Mouse (Mus musculus): ENCODE data around the gene Rnf4.

The Rnf4 gene

DNA sequence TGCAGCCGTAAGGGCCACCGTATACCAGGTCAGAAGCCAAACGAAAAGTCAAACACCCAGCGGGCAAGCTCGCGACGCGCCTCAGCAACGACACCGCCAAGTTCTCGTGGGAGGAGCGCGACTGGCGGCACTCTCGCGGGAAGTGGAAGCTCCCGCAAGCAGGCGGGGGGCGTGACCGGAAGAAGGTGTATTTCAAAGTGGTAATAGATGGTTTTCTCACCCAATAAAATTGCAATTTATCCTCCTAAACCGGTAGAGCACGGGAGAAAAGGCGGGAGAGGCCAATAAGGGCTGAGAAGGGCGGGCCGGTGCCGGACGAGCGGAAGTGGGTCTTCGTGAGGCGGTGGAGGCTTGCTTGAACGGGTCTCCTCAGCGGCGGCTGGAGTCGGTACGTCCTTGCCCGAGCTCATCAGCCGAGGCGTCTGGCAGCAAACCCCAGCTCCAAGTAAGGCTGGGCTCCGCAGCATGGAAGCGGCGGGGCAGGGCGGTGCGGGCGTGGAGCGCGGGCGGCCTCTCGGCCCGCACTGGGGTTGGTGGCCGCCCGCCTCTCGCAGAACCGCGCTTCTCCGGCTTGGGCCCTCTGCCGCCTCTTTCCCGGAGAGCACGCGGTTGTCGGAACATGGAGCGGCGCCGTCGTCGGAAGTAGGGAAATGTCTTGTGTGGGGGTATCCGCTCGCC lies at the start of gene Rnf4:
Gene Rnf4 (plus strand): TSS at position 193 of the 678 bp plus-strand sequence.
- DNase-seq (ENCODE audit: low spot score in 2 of 2), result peak; percentile 94 to 97

DNA sequence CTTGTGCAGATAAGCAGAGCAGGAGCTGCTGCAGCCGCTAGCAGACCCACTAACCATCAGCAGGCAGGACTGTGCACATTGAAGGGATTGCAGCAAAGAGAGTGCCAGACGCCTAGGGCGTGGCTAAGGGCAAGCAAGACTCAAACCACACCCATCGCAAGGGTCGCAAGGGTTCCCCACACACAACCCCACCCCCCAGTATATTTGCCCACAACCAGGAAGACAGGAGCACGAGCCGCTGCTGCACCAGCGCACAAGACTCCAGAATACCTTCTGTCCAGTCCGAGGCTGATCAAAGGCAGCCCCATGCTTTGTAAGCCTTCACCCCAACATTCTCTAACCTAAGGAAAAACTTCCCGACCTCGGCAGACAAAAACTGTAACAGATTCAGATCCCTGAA lies 49.6 kb upstream of the Rnf4 start:
- DNase-seq (ENCODE audit: low spot score in 2 of 2), result no peak

DNA sequence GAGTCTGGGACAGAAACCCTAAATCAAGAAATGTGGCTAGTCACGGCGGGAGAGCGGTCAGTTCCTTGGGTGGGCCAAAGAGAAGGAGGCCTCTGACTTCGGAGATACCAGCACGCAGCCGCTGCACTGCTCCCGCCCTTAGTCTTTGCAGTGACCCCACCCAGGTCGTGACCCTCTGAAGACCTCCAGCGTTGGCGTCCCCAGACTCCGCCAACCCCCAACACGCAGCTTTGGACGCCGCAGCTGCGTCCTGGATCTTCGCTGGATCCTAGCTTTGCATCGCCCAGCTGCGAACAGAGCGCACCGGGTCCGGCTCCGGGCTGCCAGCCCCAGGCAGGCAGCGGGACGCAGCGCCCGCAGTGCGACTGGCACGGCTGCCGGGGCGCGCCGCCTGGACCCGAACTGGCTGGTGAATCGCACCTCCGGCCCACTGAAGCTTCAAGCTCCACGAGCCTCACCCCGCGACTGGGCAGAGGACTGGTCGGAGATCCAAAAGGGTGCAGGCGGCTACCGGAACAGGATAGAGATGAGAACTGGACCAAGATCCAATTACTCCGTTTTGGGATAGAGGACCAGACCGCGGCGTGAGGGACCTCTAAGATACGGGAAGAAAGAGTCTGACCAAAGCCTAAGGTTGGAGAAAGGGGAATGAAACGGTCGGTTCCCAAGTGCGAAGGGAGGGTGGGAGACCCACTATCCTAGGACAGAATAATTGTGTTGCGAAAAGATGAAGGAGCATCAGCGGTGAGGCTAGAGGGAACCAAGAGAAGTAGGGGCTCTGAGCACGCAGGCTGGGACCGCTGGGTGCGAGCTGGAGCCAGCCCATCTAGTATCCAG lies 48.9 kb upstream of the Rnf4 start:
- peak in 1 of 2 experiments; percentile 40 for DNase-seq (ENCODE audit: low spot score in 2 of 2)

DNA sequence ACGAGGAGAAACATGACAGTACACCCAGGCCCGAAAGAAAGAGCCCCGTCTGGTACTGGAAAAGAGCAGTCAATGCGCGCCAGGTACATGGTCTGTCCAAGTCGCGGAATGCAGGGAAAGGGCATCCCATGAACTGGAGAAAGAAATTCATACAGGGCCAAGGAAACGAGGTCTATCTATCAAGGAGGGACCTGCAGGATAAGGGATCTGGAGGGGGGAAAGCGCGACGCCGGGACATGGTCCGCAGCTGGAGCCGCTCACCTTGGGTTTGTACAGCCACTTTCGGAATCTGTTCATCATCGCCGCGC lies 48.3 kb upstream of the Rnf4 start:
- DNase-seq (ENCODE audit: low spot score in 2 of 2), result no peak

DNA sequence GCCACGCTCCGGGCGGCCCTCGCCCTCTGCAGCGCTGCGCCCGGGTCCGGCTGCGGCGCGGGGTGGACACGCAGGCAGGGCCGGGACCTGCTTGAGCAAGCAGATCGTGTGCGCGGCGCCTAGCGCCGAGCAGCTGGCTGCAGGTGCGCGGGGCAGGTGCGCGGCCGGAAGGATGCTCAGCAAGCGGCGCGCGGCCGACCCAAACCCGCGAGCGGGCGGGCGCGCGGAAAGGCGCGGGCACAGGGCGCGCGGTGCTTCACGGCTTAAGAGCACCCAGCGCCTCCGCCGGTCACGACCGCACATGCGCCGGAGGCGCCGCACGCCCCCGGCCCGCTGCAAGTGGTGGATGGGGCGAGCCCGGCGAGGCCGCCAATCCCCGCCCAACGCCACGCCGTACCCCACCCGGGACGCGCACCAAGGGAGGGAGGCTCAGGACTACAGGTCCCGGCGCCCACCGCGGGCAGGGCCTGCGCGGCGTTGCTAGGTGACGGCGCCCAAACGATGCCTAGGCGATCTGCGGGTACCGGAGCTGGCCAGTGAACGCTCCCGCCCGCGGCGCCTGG lies 47.9 kb upstream of the Rnf4 start, which contains the start of the genes Zfyve28 and Cfap99:
Gene Zfyve28 (minus strand): TSS at position 296 of the 563 bp plus-strand sequence.
Gene Cfap99 (plus strand): TSS at position 447 of the 563 bp plus-strand sequence.
- peak; percentile 58 to 69 for DNase-seq (ENCODE audit: low spot score in 2 of 2)

DNA sequence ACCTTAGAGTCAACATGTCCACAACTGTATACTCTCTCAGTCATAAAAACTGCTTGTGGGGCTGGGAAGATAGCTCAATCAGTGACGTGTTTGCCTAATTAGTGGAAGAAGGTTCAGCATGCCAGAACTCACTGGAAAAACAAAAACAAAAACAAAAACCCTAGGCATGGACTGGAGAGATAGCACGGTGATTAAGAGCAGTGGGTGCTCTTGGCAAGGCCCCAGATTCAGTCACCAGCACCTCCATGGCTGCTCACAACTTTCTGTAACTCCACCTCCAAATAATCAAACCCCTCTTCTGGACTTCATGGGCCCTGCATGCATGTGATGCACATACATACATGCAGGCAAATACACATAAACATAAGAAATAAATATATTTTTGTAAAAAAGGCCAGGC lies 46.8 kb upstream of the Rnf4 start:
- no peak for DNase-seq (ENCODE audit: low spot score in 2 of 2)

DNA sequence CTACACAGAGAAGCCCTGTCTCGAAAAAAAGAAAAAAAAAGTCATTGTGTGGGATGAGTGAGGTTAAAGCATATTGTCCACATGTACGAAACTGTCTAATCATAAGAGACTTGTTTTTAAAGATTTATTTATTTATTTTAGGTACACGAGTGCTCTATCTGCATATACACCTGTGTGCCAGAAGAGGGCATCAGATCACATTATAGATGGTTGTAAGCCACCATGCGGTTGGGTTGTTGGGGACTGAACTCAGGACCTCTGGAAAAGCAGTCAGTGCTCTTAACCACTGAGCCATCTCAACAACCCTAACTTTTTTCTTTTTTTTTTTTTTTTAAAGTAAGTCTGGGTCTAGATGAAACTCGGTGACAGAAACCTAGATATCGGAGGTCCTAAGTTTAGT lies 42.7 kb upstream of the Rnf4 start:
- no peak for DNase-seq (ENCODE audit: low spot score in 2 of 2)

DNA sequence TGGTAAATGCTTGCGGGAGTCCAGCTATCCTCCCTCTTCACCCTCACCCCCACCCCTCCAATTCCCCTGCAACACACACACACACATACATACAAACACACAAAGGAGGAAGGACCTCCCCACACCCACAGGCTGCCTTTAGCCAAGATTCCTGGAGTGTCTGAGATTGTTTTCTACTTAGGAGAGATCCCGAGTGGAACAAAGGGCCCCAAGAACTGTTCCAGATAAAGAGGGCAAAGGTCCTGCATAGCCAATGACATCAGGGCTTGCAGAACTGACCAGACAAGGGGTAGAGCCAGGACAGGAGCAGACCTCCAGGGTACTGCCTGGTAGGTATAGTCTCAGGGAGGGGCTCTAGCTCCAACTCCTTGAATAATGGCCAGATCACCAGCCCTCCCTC lies 41.4 kb upstream of the Rnf4 start:
- no peak for DNase-seq (ENCODE audit: low spot score in 2 of 2)

DNA sequence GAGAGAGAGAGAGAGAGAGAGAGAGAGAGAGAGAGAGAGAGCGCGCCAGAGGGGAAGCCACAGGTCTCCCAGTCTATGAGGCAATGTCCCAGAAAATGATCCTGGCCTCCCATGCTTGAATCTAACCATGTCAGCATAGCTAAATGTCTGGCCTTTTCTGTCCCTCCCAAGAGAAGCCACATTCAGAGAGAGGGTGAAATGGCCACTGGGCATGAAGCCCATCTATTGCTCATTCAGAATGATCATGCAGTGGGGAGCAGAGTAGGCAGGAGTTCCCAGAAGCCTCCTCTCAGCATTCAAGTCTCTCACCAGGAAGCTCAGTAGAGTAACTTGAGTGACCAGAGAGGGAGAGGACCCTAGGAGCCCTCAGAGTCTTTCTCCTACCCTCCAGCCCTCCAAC lies 40.9 kb upstream of the Rnf4 start:
- no peak for DNase-seq (ENCODE audit: low spot score in 2 of 2)

DNA sequence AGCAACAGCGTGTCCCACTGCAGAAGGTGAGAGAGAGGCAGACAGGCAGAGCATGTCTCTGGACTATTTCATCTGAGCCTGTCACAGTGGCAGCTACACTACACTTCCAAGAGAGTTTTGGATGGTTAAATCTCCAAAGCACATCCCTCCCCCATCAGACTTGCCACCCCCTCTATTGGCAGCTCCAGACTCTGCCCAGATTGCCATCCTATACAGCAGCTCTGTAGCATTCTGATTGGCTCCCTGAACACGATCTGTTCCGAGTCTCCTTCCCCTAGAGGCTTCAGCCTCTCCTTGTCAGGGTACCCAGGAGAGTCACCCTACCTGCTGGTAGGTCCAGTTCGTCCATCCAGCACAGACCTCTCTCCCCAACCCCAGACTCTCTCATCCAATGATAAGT lies 38.0 kb upstream of the Rnf4 start:
- DNase-seq (ENCODE audit: low spot score in 2 of 2), result no peak

DNA sequence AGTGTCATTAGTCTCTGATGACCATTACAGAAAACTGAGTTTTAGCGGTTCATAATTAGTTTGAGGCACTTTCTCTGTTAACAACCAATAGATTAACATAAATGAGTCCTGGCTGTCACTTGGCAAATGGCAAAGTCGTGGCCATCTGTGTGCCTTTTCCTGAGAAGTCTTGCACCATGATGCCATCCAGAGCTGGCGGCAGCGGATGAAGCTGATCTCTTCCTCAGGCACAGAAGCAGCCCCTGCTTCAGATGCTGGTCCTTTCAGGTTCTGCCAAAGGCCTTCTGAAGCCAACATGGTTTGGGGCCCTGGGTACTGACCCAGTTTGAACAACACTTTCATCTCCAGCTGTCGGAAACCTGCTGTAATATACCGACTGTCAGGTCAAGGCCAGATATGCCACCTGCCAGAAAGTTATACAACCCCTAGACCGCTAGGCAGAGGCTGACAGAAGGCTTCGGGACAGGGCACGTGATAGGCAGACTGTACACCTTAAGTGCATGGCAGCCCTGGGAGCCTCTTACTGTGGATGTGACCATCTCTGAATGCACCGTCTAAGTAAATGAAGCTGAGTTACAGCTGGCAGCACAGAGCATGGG lies 37.1 kb upstream of the Rnf4 start:
- DNase-seq (ENCODE audit: low spot score in 2 of 2), result no peak

DNA sequence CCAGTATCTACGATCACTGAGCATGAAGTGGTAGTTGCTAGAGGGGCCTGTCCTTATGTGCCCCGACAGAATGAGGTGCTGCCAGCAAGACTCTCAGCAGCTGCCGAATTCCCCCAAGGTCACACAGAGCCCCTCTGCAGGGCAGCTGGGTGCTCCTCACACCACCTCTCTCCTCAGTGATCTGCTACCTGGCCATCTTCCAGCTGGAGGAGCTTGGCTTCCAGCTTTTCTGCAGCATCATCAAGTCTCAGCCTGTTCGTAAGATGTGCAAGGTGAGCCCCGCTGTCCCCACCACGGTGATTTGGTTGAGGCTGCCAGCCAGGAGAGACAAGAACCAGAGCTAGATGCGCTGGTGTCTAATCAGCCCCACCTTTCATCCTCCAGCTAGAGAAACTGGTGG lies 33.7 kb upstream of the Rnf4 start:
- no peak for DNase-seq (ENCODE audit: low spot score in 2 of 2)

DNA sequence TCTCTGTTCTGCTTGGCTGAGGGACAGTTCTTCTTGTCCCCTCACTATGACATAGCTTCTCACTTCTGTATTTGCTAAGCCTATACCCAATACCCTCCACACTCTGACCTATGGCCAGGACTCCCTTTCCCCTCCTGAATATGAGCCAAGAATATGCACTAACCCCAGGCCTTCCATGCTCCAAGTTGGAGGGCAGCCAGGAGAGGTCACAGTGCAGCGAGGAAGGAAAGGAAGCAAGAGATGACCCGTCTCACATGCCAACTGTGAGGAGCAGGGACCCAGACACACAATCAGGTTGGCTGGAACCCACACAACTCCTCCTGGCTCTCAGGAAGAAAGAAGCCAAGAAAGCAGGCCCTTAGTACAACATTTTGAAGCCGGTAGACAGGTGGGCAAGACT lies 27.1 kb upstream of the Rnf4 start:
- no peak for DNase-seq (ENCODE audit: low spot score in 2 of 2)

DNA sequence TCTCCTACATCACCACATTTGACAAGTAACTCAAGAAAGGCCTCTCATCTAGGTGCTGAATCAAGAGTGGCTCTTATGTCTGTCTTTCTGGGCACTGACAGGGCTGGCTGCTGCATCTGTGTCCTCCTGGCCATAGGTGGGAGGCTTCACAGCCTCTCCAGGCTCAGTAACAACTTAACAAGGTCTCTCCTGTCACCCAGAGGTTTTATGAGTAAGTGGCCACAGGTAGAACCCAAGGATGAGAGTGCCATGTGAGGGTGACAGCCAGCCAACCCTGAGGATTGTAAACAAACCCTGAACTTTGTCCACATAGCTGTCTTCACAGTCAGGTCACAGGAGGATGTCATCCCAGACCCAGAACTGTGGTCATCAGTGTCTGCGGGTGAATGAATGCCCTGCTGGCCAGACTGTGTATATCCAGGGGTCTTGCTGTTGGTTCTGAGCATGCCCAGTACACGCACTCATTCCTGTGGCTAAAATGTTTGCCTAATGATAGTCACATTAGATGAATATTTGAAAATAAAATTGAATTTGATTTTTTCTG lies 16.5 kb upstream of the Rnf4 start:
- DNase-seq (ENCODE audit: low spot score in 2 of 2), result no peak

DNA sequence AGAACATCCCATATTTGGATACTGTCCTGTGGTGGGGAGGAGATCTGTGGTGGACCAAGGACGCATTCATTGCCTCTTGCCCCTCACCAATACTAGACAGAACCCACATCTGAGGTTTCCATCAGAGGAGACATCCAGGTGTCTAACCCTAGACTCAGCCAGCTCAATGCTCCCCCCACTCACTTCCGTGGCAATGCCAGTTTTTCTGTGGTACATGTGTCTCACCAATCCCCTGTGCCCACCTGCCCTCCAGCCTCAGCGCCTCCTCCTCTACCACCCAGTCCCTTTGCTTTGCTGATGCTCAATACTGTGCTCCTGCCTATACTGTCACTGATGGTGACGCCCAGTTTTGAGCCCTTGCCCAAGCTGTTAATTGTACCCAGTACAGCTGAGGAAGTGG lies 14.9 kb upstream of the Rnf4 start:
- no peak for DNase-seq (ENCODE audit: low spot score in 2 of 2)

DNA sequence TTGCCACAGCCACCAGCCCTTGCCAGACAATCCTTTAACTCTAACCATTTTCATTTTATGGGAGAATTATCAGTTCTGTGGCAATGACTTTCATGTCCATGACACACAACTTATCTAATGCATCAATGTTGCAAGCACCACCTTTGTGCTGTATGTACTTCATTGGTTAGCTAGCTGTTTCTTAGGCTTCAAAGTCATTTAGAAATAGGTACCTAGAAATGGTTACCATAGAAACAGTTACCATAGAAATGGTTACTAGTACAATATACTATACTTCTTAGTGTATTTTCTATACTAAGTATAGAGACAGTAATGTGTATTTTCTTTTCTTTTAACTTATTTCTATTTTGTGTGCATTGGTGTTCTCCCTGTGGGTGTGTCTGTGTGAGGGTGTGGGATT lies 10.8 kb upstream of the Rnf4 start:
- DNase-seq (ENCODE audit: low spot score in 2 of 2), result no peak

DNA sequence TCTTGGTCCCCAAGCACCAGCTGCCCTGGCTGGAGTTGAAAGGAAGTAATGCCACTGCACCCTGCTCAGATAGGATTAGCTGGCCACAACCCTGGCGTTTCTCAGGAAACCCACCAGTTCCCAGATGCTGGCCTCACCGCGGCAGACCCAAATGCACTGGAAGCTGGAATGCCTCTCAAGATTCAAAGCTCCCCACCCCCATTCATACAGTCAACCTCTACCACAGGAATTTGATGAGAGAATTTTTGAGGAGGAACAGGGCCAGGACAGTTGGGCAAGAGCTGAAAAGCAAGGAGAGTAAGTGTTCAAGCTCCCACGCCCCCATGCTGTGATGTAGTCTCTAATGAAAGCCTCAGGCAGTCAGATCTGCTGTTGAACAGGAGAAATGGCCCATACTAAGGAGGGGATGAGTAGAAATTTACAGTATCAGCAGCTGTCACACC lies 9.8 kb upstream of the Rnf4 start:
- no peak for DNase-seq (ENCODE audit: low spot score in 2 of 2)

DNA sequence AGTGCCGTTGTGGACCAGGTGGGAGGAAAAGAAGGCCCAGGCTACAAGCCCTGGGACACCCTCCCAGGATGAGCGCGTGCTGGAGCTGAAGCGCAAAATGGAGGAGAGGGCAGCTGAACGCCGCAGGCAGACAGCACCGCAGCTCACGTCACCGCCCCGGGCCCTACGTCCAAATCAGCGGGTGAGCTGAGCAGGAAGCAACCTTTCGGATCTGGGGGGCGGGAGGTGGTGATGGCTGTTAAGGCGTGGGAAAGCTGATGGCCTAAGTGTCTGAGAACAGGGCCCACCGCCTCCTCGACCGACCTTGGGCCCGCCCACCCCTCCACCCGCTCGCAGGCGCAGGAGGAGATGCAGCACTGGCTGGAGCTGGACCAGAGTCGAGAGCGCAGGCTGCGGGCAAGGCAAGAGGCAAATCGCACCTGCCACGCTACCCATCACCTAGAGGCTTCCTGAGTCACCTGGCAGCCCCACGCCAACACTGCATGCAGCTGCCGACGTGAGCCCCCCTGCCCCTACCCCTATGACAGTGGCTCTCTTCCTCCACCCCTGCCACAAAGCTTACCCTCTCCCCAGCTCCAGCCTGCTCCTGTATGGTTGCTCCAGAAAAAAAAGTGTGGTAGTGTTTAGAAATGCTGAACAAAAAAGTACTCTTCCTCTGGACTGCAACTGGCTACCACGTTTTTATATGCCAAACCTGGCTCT lies 9.1 kb upstream of the Rnf4 start:
- DNase-seq (ENCODE audit: low spot score in 2 of 2), result peak in 1 of 2 experiments; percentile 16

DNA sequence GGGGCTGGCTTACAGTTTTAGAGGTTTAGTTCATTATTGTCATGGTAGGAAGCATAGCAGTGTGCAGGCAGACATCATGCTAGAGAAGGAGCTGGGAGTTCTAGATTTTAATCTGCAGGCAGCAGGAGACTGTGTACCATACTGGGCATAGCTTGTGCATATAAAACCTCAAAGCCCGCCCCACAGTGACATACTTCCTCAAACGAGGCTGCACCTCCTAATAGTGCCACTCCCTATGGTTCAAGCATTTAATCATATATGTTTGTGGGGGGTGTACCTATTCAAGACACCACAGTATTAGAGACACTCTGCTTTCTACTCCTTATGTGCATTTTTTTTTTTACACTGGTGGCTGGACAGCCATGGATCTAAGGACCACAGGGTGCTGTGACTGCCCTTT lies 6.0 kb upstream of the Rnf4 start:
- DNase-seq (ENCODE audit: low spot score in 2 of 2), result no peak

DNA sequence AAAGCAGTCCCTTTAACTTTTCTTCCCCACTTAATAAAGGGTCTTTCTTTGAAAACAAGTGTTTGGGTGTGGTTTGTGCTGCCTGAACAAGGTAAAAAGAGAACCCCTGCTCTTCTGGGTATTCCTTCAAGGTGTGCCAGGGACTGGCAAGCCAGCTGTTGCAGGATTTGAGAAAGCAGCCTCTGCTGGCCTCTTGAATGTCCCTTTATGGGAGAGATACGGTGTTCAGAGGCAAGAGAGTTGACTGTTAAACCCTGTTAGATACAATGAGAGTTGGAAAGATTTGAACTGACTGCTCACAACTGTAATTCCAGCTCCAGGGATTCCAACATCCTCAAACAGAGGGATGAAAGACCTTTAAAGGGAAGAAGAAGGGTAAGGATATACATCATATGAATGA lies 2.0 kb upstream of the Rnf4 start:
- DNase-seq (ENCODE audit: low spot score in 2 of 2), result no peak

DNA sequence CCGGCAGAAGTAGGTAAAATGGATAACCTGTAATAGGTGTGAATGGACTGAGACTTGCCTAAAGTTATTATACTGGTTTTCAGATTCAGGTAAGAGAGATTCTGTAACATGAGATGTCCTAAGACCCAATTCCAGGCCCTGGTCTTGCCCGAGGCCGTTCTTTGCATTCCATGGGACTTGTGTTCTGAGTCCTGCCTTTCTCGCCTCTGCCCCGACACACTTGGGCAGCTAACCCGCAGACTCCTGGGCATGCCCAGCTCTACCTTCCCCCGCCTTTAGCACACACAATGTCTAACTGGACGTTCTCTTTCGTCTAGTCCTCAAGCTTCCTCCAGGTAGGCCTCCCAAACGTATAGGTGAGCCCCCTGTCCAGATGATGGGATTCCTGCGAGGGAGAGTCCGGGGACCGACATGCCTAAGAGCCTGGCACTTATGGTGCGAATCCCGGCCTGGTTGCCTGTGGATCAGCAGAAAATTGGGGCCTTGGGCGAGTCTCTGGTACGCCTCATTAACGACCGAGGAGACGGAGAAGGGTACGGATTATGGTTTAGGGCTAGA lies 471 bp upstream of the Rnf4 start:
- peak; percentile 37 to 60 for DNase-seq (ENCODE audit: low spot score in 2 of 2)
